Mouse (Mus musculus): ENCODE data around the gene Lcp1.

The Lcp1 gene

GRCm38 (mm10) chr14:75176425-75177045 lies 45.6 kb downstream of the Lcp1 start:
- DNase-seq (ENCODE audit: low spot score in 2 of 2): peak; percentile 40 to 55

- DNase-seq (ENCODE audit: low spot score in 2 of 2): no peak
These were observed 46.5 kb downstream of the Lcp1 start for GRCm38 (mm10) chr14:75177400-75177799.

GRCm38 (mm10) chr14:75178384-75178793 lies 47.5 kb downstream of the Lcp1 start:
- peak; percentile 41 to 79 for DNase-seq (ENCODE audit: low spot score in 2 of 2)

GRCm38 (mm10) chr14:75178801-75179211 lies 47.9 kb downstream of the Lcp1 start:
- DNase-seq (ENCODE audit: low spot score in 2 of 2): peak; percentile 58 to 66

GRCm38 (mm10) chr14:75179255-75179963 lies 48.5 kb downstream of the Lcp1 start:
- DNase-seq (ENCODE audit: low spot score in 2 of 2): peak; percentile 41 to 76

GRCm38 (mm10) chr14:75180551-75180978 lies 49.7 kb downstream of the Lcp1 start:
- peak in 1 of 2 experiments; percentile 45 for DNase-seq (ENCODE audit: low spot score in 2 of 2)

- DNase-seq (ENCODE audit: low spot score in 2 of 2): peak in 1 of 2 experiments; percentile 43
These were observed 50.4 kb downstream of the Lcp1 start for GRCm38 (mm10) chr14:75181062-75181935.

GRCm38 (mm10) chr14:75182378-75182777 lies 51.5 kb downstream of the Lcp1 start:
- DNase-seq (ENCODE audit: low spot score in 2 of 2): no peak

GRCm38 (mm10) chr14:75182831-75183230 lies 51.9 kb downstream of the Lcp1 start:
- no peak for DNase-seq (ENCODE audit: low spot score in 2 of 2)

GRCm38 (mm10) chr14:75184069-75184790 lies 53.3 kb downstream of the Lcp1 start:
- DNase-seq (ENCODE audit: low spot score in 2 of 2): no peak

- DNase-seq (ENCODE audit: low spot score in 2 of 2): no peak
These were observed 55.1 kb downstream of the Lcp1 start for GRCm38 (mm10) chr14:75185796-75186594.

GRCm38 (mm10) chr14:75186858-75187415 lies 56.0 kb downstream of the Lcp1 start:
- DNase-seq (ENCODE audit: low spot score in 2 of 2): no peak

GRCm38 (mm10) chr14:75188521-75188920 lies 57.6 kb downstream of the Lcp1 start:
- no peak for DNase-seq (ENCODE audit: low spot score in 2 of 2)

GRCm38 (mm10) chr14:75189031-75189430 lies 58.1 kb downstream of the Lcp1 start:
- no peak for DNase-seq (ENCODE audit: low spot score in 2 of 2)

- no peak for DNase-seq (ENCODE audit: low spot score in 2 of 2)
These were observed 59.8 kb downstream of the Lcp1 start for GRCm38 (mm10) chr14:75190683-75191082.

GRCm38 (mm10) chr14:75192427-75192826 lies 61.5 kb downstream of the Lcp1 start:
- DNase-seq (ENCODE audit: low spot score in 2 of 2): no peak

- DNase-seq (ENCODE audit: low spot score in 2 of 2): no peak
These were observed 62.0 kb downstream of the Lcp1 start for GRCm38 (mm10) chr14:75192858-75193257.

GRCm38 (mm10) chr14:75195530-75195929 lies 64.6 kb downstream of the Lcp1 start:
- DNase-seq (ENCODE audit: low spot score in 2 of 2): no peak

GRCm38 (mm10) chr14:75197027-75197426 lies 66.1 kb downstream of the Lcp1 start:
- peak in 1 of 2 experiments; percentile 76 for DNase-seq (ENCODE audit: low spot score in 2 of 2)

- no peak for DNase-seq (ENCODE audit: low spot score in 2 of 2)
These were observed 66.8 kb downstream of the Lcp1 start for GRCm38 (mm10) chr14:75197660-75198059.

Measured in spleen, postnatal 10 days (tissue).